Mouse (Mus musculus) stomach, embryonic 16.5 days (tissue): ENCODE data around the gene Slc12a7. TPM values are rescaled to one million over a fixed set of nuclear protein-coding genes. Genes with fewer than 3 reads are reported as not detected.
"Not testable (repeated sequence)": the region's sequence is repeated elsewhere in the genome, so short reads cannot be mapped to it uniquely, and the experiment has no call there.

Experiments used
- ATAC-seq: fragments of 200-750 bp; cut with Nextera tagmentation; 2 replicates; pipeline ENCODE4 v1.8.0; 2017; ENCODE audit warnings: moderate number of reproducible peaks, moderate TSS enrichment; ENCODE audit not compliant: insufficient read depth, low FRiP score
- H3K27ac ChIP-seq: fragments of 300-500 bp; sonication (generic); 2 replicates; pipeline ENCODE4 v1.5.1; 2014; ENCODE audit warnings: low read length
- H3K27me3 ChIP-seq: fragments of 300-500 bp; sonication (generic); 2 replicates; pipeline ENCODE4 v1.6.1; 2014; ENCODE audit warnings: low read length, control low read depth, mixed read lengths; ENCODE audit not compliant: control insufficient read depth, insufficient read depth
- H3K36me3 ChIP-seq: fragments of 300-500 bp; sonication (generic); 2 replicates; pipeline ENCODE4 v1.6.1; 2014; ENCODE audit warnings: low read length; ENCODE audit not compliant: control insufficient read depth, insufficient read depth
- H3K4me1 ChIP-seq: fragments of 300-500 bp; sonication (generic); 2 replicates; pipeline ENCODE4 v1.6.1; 2014; ENCODE audit warnings: low read length, control low read depth, mixed read lengths; ENCODE audit not compliant: control insufficient read depth, insufficient read depth
- H3K4me2 ChIP-seq: fragments of 300-500 bp; sonication (generic); 2 replicates; pipeline ENCODE4 v1.6.1; 2014; ENCODE audit warnings: low read depth, low read length, mixed read lengths
- H3K4me3 ChIP-seq: fragments of 300-500 bp; sonication (generic); replicated peaks from 2 replicates; pipeline ENCODE4 v1.5.1; 2014; ENCODE audit warnings: mild to moderate bottlenecking, low read length
- H3K9ac ChIP-seq: fragments of 300-500 bp; sonication (generic); 2 replicates; pipeline ENCODE4 v1.6.1; 2014; ENCODE audit warnings: low read length
- H3K9me3 ChIP-seq: fragments of 300-500 bp; sonication (generic); replicated peaks from 2 replicates; pipeline ENCODE4 v1.6.1; 2016; ENCODE audit warnings: low read length, control low read depth; ENCODE audit not compliant: control insufficient read depth
- WGBS: fragments of 180-500 bp; shearing (Covaris S2); extraction: QIAGEN DNeasy Blood & Tissue Kit; methylation state at CpG from one replicate; pipeline ENCODE4 v1.1.7; 2014; 5-methylcytosine and 5-hydroxymethylcytosine counted together
- polyA plus RNA-seq: library from polyadenylated mRNA; unstranded; fragments of >200 nt; fragmentation: Nextera tagmentation; extraction: Ambion mirVana; gene quantifications from 2 replicates; pipeline ENCODE4 v1.2.1, GENCODE M21; 2015

Slc12a7 gene
- polyA plus RNA-seq, 1 experiment from 2014 or later = 22.8 TPM

- H3K36me3 ChIP-seq = no peaks in the 10 kb centered on the region
- no peaks in the 10 kb centered on the region for H3K4me1 ChIP-seq
- no peak for ATAC-seq
- no peaks in the 10 kb centered on the region for H3K27me3 ChIP-seq
- no peak overlapping the region for H3K4me3 ChIP-seq
- 42% methylated on average over 3 of the region's 3 CpGs for WGBS
- H3K9ac ChIP-seq = no peak overlapping the region
- H3K9me3 ChIP-seq = no peaks in the 10 kb centered on the region
- no peak overlapping the region for H3K27ac ChIP-seq
- no peak overlapping the region for H3K4me2 ChIP-seq
These were observed 36.4 kb upstream of the Slc12a7 start for GRCm38 (mm10) chr13:73696529-73696928.

- H3K27ac ChIP-seq = no peak overlapping the region
- no peaks in the 10 kb centered on the region for H3K9me3 ChIP-seq
- no peaks in the 10 kb centered on the region for H3K36me3 ChIP-seq
- H3K4me3 ChIP-seq = no peak overlapping the region
- no peak for ATAC-seq
- no peaks in the 10 kb centered on the region for H3K27me3 ChIP-seq
- 89% methylated on average over 6 of the region's 6 CpGs for WGBS
- no peak overlapping the region for H3K4me2 ChIP-seq
- H3K4me1 ChIP-seq = no peaks in the 10 kb centered on the region
- no peak overlapping the region for H3K9ac ChIP-seq
These were observed 33.2 kb upstream of the Slc12a7 start for GRCm38 (mm10) chr13:73699714-73700113.

GRCm38 (mm10) chr13:73700554-73700953 is 32.3 kb upstream of the Slc12a7 start:
- Histone ChIP-seq H3K36me3 (no peaks in the 10 kb centered on the region), H3K27ac (no peak overlapping the region), H3K4me1 (no peaks in the 10 kb centered on the region), H3K27me3 (no peaks in the 10 kb centered on the region), H3K4me3 (no peak overlapping the region), H3K9me3 (no peaks in the 10 kb centered on the region), H3K4me2 (no peak overlapping the region), H3K9ac (no peak overlapping the region)
- WGBS = 80% methylated on average over 12 of the region's 12 CpGs
- peak; percentile 34; the same call in 1 of the 2 replicates for ATAC-seq

- H3K36me3 ChIP-seq = no peaks in the 10 kb centered on the region
- no peak overlapping the region for H3K4me2 ChIP-seq
- no peak overlapping the region for H3K4me3 ChIP-seq
- no peak overlapping the region for H3K27ac ChIP-seq
- WGBS = 65% methylated on average over 9 of the region's 9 CpGs
- no peaks in the 10 kb centered on the region for H3K9me3 ChIP-seq
- ATAC-seq = no peak
- no peaks in the 10 kb centered on the region for H3K27me3 ChIP-seq
- no peak overlapping the region for H3K9ac ChIP-seq
- no peaks in the 10 kb centered on the region for H3K4me1 ChIP-seq
These were observed 31.6 kb upstream of the Slc12a7 start for GRCm38 (mm10) chr13:73701161-73701883.

- Histone ChIP-seq H3K9ac (no peak overlapping the region), H3K36me3 (no peaks in the 10 kb centered on the region), H3K4me1 (no peaks in the 10 kb centered on the region), H3K4me3 (no peak overlapping the region), H3K4me2 (no peak overlapping the region), H3K27me3 (no peaks in the 10 kb centered on the region), H3K9me3 (no peaks in the 10 kb centered on the region), H3K27ac (no peak overlapping the region)
- no peak for ATAC-seq
- 81% methylated on average over 4 of the region's 4 CpGs for WGBS
These were observed 30.1 kb upstream of the Slc12a7 start for GRCm38 (mm10) chr13:73702776-73703175.

- H3K9me3 ChIP-seq, H3K4me2 ChIP-seq, H3K36me3 ChIP-seq, H3K4me3 ChIP-seq, ATAC-seq, H3K9ac ChIP-seq, H3K27me3 ChIP-seq, H3K4me1 ChIP-seq, H3K27ac ChIP-seq: not testable (repeated sequence)
- WGBS = 58% methylated on average over 4 of the region's 4 CpGs
These were observed 29.4 kb upstream of the Slc12a7 start for GRCm38 (mm10) chr13:73703486-73703885.

GRCm38 (mm10) chr13:73704694-73705325 is 28.1 kb upstream of the Slc12a7 start, which contains the start of gene Slc6a19:
TSS of gene Slc6a19 (minus strand) at chr13:73704865.
- Histone ChIP-seq H3K36me3 (no peaks in the 10 kb centered on the region), H3K9me3 (no peaks in the 10 kb centered on the region), H3K4me2 (no peak within 1 kb of the TSS), H3K27ac (no peak within 1 kb of the TSS), H3K27me3 (no peaks in the 10 kb centered on the region), H3K4me1 (no peaks in the 10 kb centered on the region), H3K9ac (no peak within 1 kb of the TSS), H3K4me3 (no peak within 1 kb of the TSS)
- 85% methylated on average over 7 of the region's 7 CpGs for WGBS
- ATAC-seq = no peak

- H3K4me1 ChIP-seq = no peaks in the 10 kb centered on the region
- no peak overlapping the region for H3K9ac ChIP-seq
- no peaks in the 10 kb centered on the region for H3K27me3 ChIP-seq
- H3K36me3 ChIP-seq = no peaks in the 10 kb centered on the region
- no peak overlapping the region for H3K27ac ChIP-seq
- no peak for ATAC-seq
- no peaks in the 10 kb centered on the region for H3K9me3 ChIP-seq
- no peak overlapping the region for H3K4me2 ChIP-seq
- H3K4me3 ChIP-seq = no peak overlapping the region
- WGBS = 41% methylated on average over 6 of the region's 6 CpGs
These were observed 23.4 kb upstream of the Slc12a7 start for GRCm38 (mm10) chr13:73709491-73709890.

GRCm38 (mm10) chr13:73711221-73711620 is 21.7 kb upstream of the Slc12a7 start:
- Histone ChIP-seq H3K9me3 (no peaks in the 10 kb centered on the region), H3K4me3 (no peak overlapping the region), H3K4me2 (no peak overlapping the region), H3K27me3 (no peaks in the 10 kb centered on the region), H3K4me1 (no peaks in the 10 kb centered on the region), H3K36me3 (no peaks in the 10 kb centered on the region), H3K27ac (no peak overlapping the region), H3K9ac (no peak overlapping the region)
- WGBS = 81% methylated on average over 5 of the region's 5 CpGs
- no peak for ATAC-seq
